Mouse (Mus musculus) erythroid progenitor cell, adult 5-6 weeks (primary cell): ENCODE data around the gene Dvl2. TPM values are rescaled to one million over a fixed set of nuclear protein-coding genes. Genes with fewer than 3 reads are reported as not detected.
A peak's percentile ranks its signal among the peaks of the same experiment; 100 is the strongest.
"Not testable (repeated sequence)": the region's sequence is repeated elsewhere in the genome, so short reads cannot be mapped to it uniquely, and the experiment has no call there.

Experiments used
- ATAC-seq: replicated peaks from 2 replicates; pipeline ENCODE4 v1.8.0; 2016; ENCODE audit warnings: moderate number of reproducible peaks, mild to moderate bottlenecking, moderate TSS enrichment, inconsistent platforms; ENCODE audit not compliant: poor library complexity, low FRiP score, severe bottlenecking
- total RNA-seq, 2 experiments: library from RNA; stranded (forward) in 1 of 2; stranded (reverse) in 1 of 2; fragments of 150-400 nt in 1 of 2; fragments of 186-747, 209-891 nt in 1 of 2; gene quantifications; 2 replicates each; pipeline versions ENCODE4 v1.2.3 to v1.2.4; 2015 to 2017; ENCODE audit warnings: low replicate concordance in 2 of 2

The Dvl2 gene
- total RNA-seq, 2 experiments from 2014 or later: 0.30 to 2.9 TPM

DNA sequence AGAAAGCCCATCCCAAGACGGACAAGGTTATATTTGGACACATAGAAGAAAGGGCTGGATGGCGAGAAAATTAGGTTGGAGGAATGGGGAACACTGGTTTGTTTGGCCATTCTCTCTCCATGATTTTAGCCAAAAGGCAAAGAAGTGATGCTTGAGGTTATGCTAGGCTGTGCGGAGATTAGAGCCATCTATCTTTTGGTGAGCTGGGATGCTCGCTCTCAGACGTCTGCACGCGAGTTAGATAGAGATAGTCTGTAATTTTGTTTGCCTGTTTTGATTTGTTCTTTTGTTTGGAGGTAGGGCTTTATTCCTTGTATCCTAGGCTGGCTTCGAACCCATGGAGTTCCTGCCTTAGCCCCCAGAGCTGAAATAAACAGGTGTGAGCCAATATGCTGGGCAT lies 764 bp downstream of the Dvl2 start:
- ATAC-seq: no peak

DNA sequence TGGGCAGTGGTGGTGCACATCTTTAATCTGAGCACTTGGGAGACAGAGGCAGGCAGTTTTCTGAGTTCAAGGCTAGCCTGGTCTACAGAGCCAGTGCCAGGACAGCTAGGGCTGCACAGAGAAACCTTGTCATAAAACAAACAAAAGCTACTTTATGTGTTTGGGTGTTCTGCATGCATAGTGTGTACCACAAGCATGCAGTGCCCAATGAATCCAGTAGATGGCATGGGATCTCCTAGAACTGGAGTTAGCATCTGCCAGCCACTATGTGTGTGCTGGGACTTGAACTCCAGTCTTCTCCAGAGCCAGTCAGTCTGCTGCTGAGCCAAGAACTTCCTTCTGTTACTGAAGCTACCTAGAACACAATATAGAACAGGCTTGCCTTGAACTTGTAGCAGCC lies 1.5 kb downstream of the Dvl2 start:
- 0 out of 2 replicates have a peak, but pooled peaks have one; percentile 25 for ATAC-seq

- ATAC-seq: no peak
These were observed 2.1 kb downstream of the Dvl2 start for GRCm38 (mm10) chr11:70002471-70002870.

GRCm38 (mm10) chr11:70005521-70005920 lies 5.1 kb downstream of the Dvl2 start:
- ATAC-seq: peak; percentile 27; the same call in 1 of the 2 replicates

- ATAC-seq: no peak
These were observed 9.6 kb downstream of the Dvl2 start for GRCm38 (mm10) chr11:70010033-70010432.

DNA sequence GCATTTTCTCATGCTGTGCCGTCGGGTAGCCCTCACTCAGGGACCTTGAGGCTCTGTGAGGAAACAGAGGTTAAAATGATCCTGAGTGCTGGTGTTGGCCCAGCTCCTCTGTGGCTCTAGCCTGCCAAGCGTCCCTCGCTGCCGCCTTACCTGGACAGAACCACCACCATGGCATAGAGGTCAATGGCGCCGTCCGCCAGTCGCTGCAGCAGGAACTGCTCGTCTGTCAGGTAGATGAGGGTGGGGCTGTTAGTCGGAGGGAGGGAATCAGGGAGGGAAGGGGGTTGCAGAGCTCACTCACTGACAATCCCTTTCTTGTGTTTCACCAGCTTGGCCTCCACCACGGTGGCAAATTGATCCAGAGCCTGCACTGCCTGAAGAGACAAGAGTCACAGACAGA lies 10.2 kb downstream of the Dvl2 start:
- ATAC-seq: no peak

DNA sequence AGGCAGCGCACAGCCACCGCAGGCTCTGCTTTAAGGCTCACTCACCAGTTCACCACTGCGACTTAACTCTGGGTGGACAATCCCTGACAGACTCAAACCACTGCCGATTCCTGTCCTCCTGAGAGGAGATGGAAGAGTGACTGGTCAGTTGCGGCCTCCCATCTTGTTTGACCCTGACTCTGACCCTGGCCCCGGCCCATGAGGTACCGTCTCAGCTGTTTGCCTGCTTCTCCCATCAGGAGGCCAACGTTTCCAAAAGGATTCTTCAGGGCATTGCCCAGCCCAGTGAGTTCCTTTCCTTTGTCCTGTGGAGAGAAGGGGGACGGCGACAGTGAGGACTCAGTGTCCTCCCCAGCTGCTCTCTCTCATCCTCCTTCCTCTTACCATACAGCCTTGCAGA lies 10.6 kb downstream of the Dvl2 start:
- no peak for ATAC-seq

- no peak for ATAC-seq
These were observed 12.5 kb downstream of the Dvl2 start for GRCm38 (mm10) chr11:70012931-70013330.

GRCm38 (mm10) chr11:70013408-70013807 lies 13.0 kb downstream of the Dvl2 start:
- ATAC-seq: no peak

- ATAC-seq: no peak
These were observed 13.7 kb downstream of the Dvl2 start for GRCm38 (mm10) chr11:70014051-70014450.

GRCm38 (mm10) chr11:70014880-70015558 lies 14.6 kb downstream of the Dvl2 start, which contains the start of gene Acadvl:
Acadvl (minus strand) TSS chr11:70015411.
- ATAC-seq: peak; percentile 95

DNA sequence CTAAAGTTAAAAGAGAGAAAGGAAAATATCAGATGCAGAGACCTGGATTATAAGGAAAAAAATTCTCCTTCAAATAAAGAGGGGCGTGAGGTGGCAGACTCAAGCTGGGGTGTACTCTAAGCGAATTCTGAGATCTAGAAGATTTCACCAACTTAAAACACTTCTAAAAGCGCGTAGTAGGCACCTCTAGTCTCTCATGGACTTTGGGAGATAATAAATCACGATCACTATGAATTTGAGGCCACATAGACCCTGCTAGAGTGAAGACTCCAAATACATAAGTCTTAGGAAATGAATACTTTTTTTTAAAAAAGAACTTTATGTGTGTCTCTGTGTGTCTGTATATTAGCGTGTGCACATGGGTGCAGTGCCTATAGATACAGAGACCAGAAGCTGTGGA lies 15.3 kb downstream of the Dvl2 start:
- ATAC-seq: no peak

GRCm38 (mm10) chr11:70016177-70016576 lies 15.8 kb downstream of the Dvl2 start:
- ATAC-seq: not testable (repeated sequence)

DNA sequence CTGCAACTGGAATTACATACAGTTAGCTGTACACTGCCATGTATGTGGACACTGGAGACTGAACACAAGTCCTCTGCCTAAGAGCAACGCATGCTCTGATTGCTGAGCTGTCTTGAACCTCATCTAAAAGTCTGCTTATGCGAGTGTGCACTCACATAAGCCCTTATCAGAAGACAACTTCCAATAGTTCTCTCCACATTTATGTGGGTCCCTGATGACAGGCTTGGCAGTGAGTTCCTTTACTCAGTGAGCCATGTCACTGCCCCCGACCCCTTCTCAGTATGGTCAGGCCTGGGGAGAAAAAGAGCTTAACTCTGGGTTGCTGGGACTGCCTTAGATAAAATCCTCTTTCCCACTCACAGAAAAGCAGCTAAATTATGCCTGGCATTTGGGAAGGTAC lies 16.3 kb downstream of the Dvl2 start, which contains the start of gene Dlg4:
Dlg4 (plus strand) TSS at position 274 of the 400 bp plus-strand sequence.
- ATAC-seq: no peak

DNA sequence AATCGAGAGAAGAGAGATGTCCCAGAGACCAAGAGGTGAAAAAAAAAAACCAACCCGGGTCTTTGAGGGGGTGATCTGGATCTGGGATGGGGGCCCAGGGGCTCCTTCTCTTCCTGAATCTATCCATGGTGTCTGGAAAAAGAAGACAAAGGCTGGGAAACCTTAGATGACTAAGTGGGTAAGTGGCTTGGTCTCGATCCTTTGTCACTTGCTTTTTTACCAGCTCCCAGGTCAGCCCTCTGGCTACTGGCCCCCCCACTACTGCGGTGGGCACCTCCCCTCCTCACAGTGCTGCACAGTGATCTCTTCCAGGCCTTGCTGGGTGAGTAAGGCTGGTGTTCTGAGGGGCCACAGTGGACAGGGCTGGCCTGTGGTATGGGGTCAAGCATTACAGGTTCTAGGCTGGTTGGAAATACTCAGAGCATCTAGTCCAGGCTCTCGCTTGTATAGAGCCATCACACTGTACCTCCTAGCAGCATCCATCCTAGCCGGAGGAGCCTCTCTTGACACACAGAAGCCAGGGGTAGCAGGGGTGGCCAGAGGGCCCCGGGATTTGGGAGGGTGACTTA lies 16.9 kb downstream of the Dvl2 start:
- ATAC-seq: no peak

DNA sequence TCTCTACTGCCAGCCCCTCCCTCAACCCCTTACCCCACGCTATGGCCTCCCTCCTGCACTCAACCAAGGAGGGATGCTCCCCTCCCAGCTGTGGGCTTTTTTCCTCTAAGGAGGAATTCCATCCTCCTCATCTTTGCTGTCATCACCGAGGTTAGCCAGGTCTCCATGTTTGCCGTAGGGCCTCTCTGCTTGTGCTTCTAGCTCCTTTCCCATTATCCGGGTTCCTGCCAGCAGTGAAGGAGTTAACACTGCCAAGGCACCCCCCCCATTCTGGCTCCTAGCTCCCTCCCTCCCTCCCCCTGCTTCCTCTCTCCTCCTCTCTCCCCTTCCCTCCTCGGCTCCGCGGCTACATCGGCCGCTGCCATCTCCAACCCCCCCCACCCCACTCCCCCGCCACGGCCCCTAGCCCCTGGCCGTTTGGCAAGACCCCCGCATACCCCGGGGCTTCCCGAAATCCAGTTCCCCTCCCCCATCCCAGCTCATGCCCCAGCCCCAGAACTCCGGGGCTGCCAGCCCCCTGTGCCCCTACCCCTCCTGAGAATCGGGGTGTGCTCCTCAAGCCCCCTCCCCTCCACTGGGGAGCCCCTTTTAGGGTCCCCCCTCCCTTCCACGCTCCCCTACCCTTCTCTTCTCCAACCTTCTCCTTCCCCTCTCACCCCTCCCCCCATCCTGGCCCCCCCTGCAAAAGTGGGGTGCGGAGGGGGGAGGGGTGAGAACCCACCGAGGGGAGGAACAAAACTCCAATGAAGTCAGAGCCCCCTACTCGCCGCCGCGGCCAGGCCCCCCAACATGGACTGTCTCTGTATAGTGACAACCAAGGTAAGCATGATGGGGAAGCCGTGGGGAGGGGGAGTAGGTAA lies 18.0 kb downstream of the Dvl2 start:
- ATAC-seq: no peak

GRCm38 (mm10) chr11:70019495-70020021 lies 19.2 kb downstream of the Dvl2 start:
- no peak for ATAC-seq

DNA sequence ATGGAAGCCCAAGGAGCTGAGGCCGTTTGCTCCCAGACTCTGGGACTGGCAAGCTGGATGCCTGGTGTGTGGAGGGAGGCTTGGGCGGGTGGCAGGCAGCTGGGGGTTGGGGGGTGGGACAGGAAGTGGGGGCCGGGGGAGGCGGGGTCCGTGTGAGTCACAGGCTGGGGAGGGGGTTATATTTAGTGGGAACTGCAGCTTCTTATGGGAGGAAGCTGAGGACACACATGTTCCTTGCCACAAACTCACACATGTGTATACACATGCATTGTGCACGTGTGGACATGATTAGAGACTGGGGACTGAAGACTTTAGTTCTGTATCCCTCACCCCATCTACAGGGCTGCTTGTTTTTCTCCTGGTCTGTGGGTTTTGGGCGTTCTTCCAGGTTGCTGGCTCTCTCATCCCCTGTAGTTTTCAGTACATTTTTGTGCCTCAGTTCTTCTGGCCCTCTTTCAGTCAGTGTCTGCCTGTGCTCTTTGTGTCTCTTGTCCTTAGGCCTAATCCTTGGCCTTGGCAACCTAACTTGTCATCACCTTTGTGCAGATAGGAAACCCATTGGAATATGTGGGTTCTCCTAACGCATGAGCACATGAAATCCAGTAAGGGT lies 19.7 kb downstream of the Dvl2 start:
- no peak for ATAC-seq

DNA sequence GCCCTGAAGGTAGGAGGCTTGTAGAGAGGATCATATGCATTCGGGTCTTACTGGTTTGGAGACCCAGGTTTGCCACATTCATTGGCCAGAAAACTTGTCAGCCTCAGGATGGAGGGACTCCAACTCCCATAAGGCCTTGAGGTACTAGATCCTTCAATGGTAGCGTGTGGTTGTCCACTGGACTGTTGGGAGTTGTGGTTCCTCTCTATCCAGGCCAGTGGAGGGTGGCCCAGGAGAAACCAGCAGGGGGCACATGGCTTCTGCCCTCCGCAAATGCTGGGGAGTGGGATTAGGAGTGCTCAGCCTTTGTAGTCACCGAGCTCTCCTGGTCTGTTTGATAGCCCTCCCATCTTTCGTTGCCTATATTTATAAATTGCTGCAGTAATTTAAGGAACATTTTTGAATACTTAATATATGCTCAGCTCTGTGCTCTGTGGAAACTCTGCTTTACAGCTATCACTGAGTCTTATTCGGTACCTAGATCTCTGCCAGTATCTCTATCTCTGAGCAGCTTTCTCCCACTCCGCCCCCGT lies 20.4 kb downstream of the Dvl2 start:
- peak; percentile 79 for ATAC-seq
